Mouse (Mus musculus) small intestine, adult 2 months (tissue): Measurements from ENCODE around the gene Pitpnm1.

Experiments
- CTCF ChIP-seq: fragments of 200-500 bp; IDR thresholded peaks from 2 replicates; pipeline ENCODE4 v1.5.1; 2012; ENCODE audit warnings: low read depth, mild to moderate bottlenecking, control low read depth, inconsistent platforms, low read length, moderate library complexity, mixed read lengths; ENCODE audit not compliant: insufficient replicate concordance, insufficient read length; ENCODE audit errors: extremely low read depth
- POLR2A ChIP-seq: fragments of 200-500 bp; IDR thresholded peaks from 2 replicates; pipeline ENCODE4 v1.6.1; 2012; ENCODE audit warnings: low read depth, mild to moderate bottlenecking, control low read depth, inconsistent platforms, low read length, moderate library complexity

GRCm38 (mm10) chr19:4120496-4120895, 20.7 kb downstream of the Pitpnm1 start:
- no peak for TF ChIP-seq CTCF
- TF ChIP-seq POLR2A = no peak
